Comparison of ENCODE assay signal across 15 mouse cellular contexts in genomic region chr5:116261944-116262343, GRCm38 (mm10). TPM values are rescaled to one million over a fixed set of nuclear protein-coding genes. Genes with fewer than 3 reads are reported as not detected.
"Had no signal": no experiment of that assay in that cellular context is flagged by ENCODE, and none has a peak within 500 bp of the region (broad histone marks: within the 10 kb centered on the region; RNA-seq: fewer than 3 reads in every experiment).

No protein-coding gene starts in this region.

- H3K4me3 ChIP-seq: liver, embryonic 13.5 days; liver, embryonic 15.5 days; megakaryocyte, embryonic 14.5 days; midbrain, embryonic 12.5 days; neural tube, embryonic 12.5 days; stomach, embryonic 15.5 days had no signal

- DNase-seq: liver, embryonic 13.5 days; liver, postnatal 0 days; lung, embryonic 14.5 days; midbrain, embryonic 14.5 days; right cerebral cortex, postnatal 14 days; thymus, adult 2 months; thymus, postnatal 25 days; thymus, postnatal 4 days had no signal

- H3K4me1 ChIP-seq: liver, embryonic 13.5 days; liver, embryonic 15.5 days; megakaryocyte, embryonic 14.5 days; neural tube, embryonic 12.5 days; stomach, embryonic 15.5 days had no signal

RNA-seq across cellular contexts. Expression of gene Ccdc60, which starts 26.8 kb away (rescaled TPM):
- polyA plus RNA-seq: liver, postnatal 0 days; macrophage; spleen, adult 2 months had no signal
